Mouse (Mus musculus) bone marrow, adult 2 months (tissue): ENCODE measurements around the gene Hoxd11.

ENCODE experiments used
- CTCF ChIP-seq: fragments of 200-500 bp; IDR thresholded peaks from 2 replicates; pipeline ENCODE4 v1.5.1; 2011; ENCODE audit warnings: low read length, control low read depth; ENCODE audit not compliant: control insufficient read depth, insufficient read depth
- POLR2A ChIP-seq: fragments of 200-500 bp; IDR thresholded peaks from 2 replicates; pipeline ENCODE4 v1.6.1; 2011; ENCODE audit warnings: low read depth, mild to moderate bottlenecking, control low read depth, low read length, borderline replicate concordance; ENCODE audit not compliant: control insufficient read depth

DNA sequence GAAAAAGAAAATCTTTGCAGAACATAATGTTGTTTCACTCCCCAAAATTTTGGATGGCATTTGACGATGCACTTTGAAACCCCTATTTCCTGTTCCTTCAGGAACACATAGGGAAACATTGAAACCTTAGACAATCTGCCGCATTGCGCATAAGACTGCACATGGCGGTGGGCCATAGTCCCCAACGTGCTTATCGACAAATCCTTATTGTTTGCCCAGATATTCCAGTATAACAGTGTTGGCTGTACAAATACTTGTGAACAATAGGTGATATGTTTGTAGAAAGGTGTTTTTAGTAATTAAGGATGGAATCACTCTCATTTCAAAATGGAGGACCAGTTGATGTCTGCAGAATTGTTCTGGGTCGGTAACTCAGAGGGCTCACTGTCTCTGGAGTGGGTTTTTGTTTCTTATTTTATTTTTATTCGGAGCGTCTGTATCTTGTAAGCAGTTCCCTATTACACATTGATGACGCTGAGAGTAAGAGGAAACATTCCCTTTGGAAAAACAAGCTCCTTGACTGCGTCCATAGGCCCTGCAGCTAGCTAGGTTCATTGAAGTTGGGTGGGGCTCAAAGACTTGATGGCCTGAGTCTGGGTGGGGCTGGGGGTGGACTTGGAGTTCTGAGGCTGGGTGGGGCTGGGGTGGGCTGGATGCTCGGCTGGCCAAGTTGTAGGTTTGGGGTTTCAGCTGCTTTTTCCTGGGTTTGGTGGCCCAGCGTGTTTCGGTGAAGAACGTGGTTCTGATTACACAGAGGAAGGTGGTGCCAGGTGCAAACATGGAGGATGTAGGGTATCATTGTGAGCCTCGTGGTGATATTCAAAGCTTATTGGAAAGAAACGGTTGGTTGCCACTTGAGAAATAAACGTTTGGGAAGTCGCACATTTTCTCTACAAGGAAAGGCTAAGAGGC lies 34.1 kb downstream of the Hoxd11 start:
- TF ChIP-seq CTCF (no peak), POLR2A (no peak)
